Comparison of ENCODE assay signal across 16 mouse cellular contexts in the genomic region with DNA sequence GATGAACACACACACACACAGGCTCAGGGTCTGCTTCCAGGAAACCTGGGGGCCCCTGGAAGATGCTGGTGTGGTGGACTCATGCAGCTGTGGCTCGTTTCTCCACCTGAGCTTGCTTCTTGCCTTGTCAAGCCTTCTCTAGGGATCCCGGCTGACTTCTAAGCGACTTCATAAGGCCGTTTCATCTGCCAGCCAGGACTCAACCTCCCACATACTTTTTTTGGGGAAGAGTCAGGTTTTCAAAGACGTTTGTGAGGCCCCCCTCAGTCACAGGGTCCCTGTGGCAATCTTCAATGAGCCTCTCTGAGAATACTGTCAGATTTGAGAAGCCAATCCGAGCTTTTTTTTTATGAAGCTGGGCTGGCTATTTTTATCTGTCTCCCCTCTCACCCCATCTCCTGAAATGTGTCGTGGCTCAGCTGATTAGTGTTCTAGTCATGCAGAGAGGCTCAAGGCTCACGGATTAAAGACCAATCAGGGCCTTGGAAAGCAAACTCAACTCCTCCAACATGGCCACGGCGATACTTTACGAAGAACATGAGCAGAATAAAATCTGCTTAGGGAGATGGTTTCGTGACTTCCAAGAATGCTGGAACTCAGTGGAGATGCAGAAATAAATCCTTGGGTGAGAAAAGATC. TPM values are rescaled to one million over a fixed set of nuclear protein-coding genes. Genes with fewer than 3 reads are reported as not detected.
DNase-seq lines count a peak whose midpoint lies in the region; ATAC-seq lines count a peak whose summit lies in the region.
"Had no signal": no experiment of that assay in that cellular context is flagged by ENCODE, and none has a peak within 500 bp of the region (broad histone marks: within the 10 kb centered on the region; RNA-seq: fewer than 3 reads in every experiment).

No protein-coding gene starts in this region.

- no peak for ATAC-seq in forebrain, embryonic 14.5 days
- ATAC-seq in forebrain, embryonic 16.5 days = no peak
- ATAC-seq in heart, embryonic 16.5 days (replicated peaks; ENCODE audit: extremely low read depth, insufficient read depth, low FRiP score) = no peak
- ATAC-seq in heart, embryonic 11.5 days (replicated peaks; ENCODE audit: insufficient number of reproducible peaks, low FRiP score, low TSS enrichment) = no peak
- no peak for ATAC-seq in limb, embryonic 13.5 days (ENCODE audit: low FRiP score, low read depth)

- H3K4me3 ChIP-seq in forebrain, embryonic 14.5 days (ENCODE audit: low read depth, low read length) = no peak overlapping the region
- H3K4me3 ChIP-seq in forebrain, embryonic 16.5 days (replicated peaks; ENCODE audit: low read length) = no peak overlapping the region
- no peak overlapping the region for H3K4me3 ChIP-seq in heart, embryonic 16.5 days (ENCODE audit: low read length)
- H3K4me3 ChIP-seq in heart, embryonic 11.5 days (ENCODE audit: low read depth, low read length) = no peak overlapping the region
- no peak overlapping the region for H3K4me3 ChIP-seq in limb, embryonic 13.5 days
- H3K4me3 ChIP-seq: embryonic facial prominence, embryonic 12.5 days; liver, embryonic 15.5 days; megakaryocyte, embryonic 14.5 days had no signal

- no peaks in the 10 kb centered on the region for H3K9me3 ChIP-seq in forebrain, embryonic 14.5 days (replicated peaks; ENCODE audit: control insufficient read depth, low read length)
- H3K9me3 ChIP-seq in forebrain, embryonic 16.5 days (ENCODE audit: control insufficient read depth, low read length) = no peaks in the 10 kb centered on the region
- H3K9me3 ChIP-seq in heart, embryonic 16.5 days (replicated peaks; ENCODE audit: control insufficient read depth, low read length) = no peaks in the 10 kb centered on the region
- H3K9me3 ChIP-seq in heart, embryonic 11.5 days (replicated peaks; ENCODE audit: control insufficient read depth, low read length) = no peaks in the 10 kb centered on the region
- no peaks in the 10 kb centered on the region for H3K9me3 ChIP-seq in limb, embryonic 13.5 days
- H3K9me3 ChIP-seq: liver, embryonic 15.5 days had no signal

- H3K9ac ChIP-seq in forebrain, embryonic 14.5 days (ENCODE audit: low read length) = no peak overlapping the region
- H3K9ac ChIP-seq in forebrain, embryonic 16.5 days (replicated peaks; ENCODE audit: low read depth, low read length) = no peak overlapping the region
- H3K9ac ChIP-seq in heart, embryonic 16.5 days (ENCODE audit: low read length) = no peak overlapping the region
- H3K9ac ChIP-seq in heart, embryonic 11.5 days (ENCODE audit: low read depth, low read length) = no peak overlapping the region
- H3K9ac ChIP-seq in limb, embryonic 13.5 days = 0 out of 2 replicates have a peak overlapping the region, but pooled peaks have one; percentile 14
- H3K9ac ChIP-seq: embryonic facial prominence, embryonic 12.5 days; liver, embryonic 15.5 days had no signal

- 63% methylated on average over 12 of the region's 12 CpGs for WGBS in forebrain, embryonic 14.5 days
- 50% methylated on average over 12 of the region's 12 CpGs for WGBS in forebrain, embryonic 16.5 days
- WGBS in heart, embryonic 16.5 days = 42% methylated on average over 12 of the region's 12 CpGs
- 58% methylated on average over 12 of the region's 12 CpGs for WGBS in heart, embryonic 11.5 days (ENCODE audit: insufficient replicate concordance)
- WGBS in limb, embryonic 13.5 days = 60% methylated on average over 12 of the region's 12 CpGs

- no peak overlapping the region for H3K4me2 ChIP-seq in forebrain, embryonic 14.5 days (ENCODE audit: low read length)
- H3K4me2 ChIP-seq in forebrain, embryonic 16.5 days (ENCODE audit: low read length) = no peak overlapping the region
- H3K4me2 ChIP-seq in heart, embryonic 16.5 days (ENCODE audit: low read depth, low read length) = peak overlapping the region; percentile 1; the same call in 1 of the 2 replicates
- no peak overlapping the region for H3K4me2 ChIP-seq in heart, embryonic 11.5 days
- H3K4me2 ChIP-seq in limb, embryonic 13.5 days (replicated peaks) = no peak overlapping the region
- H3K4me2 ChIP-seq: embryonic facial prominence, embryonic 12.5 days; liver, embryonic 15.5 days had no signal

- H3K27me3 ChIP-seq in forebrain, embryonic 14.5 days (replicated peaks; ENCODE audit: control insufficient read depth, insufficient read depth, low read length) = no peaks in the 10 kb centered on the region
- H3K27me3 ChIP-seq in forebrain, embryonic 16.5 days (replicated peaks; ENCODE audit: control insufficient read depth, insufficient read depth, low read length) = no peaks in the 10 kb centered on the region
- no peaks in the 10 kb centered on the region for H3K27me3 ChIP-seq in heart, embryonic 16.5 days (ENCODE audit: control insufficient read depth, insufficient read depth, low read length)
- no peaks in the 10 kb centered on the region for H3K27me3 ChIP-seq in heart, embryonic 11.5 days (ENCODE audit: control insufficient read depth, insufficient read depth, low read length)
- H3K27me3 ChIP-seq in limb, embryonic 13.5 days = no peaks in the 10 kb centered on the region
- H3K27me3 ChIP-seq: embryonic facial prominence, embryonic 12.5 days; liver, embryonic 15.5 days; megakaryocyte, embryonic 14.5 days had no signal

- no peak overlapping the region for H3K27ac ChIP-seq in forebrain, embryonic 14.5 days (ENCODE audit: low read depth, low read length)
- no peak overlapping the region for H3K27ac ChIP-seq in forebrain, embryonic 16.5 days (ENCODE audit: low read length)
- H3K27ac ChIP-seq in heart, embryonic 16.5 days (ENCODE audit: low read length) = peak overlapping the region; percentile 62
- H3K27ac ChIP-seq in heart, embryonic 11.5 days (ENCODE audit: low read depth, low read length) = no peak overlapping the region
- H3K27ac ChIP-seq in limb, embryonic 13.5 days = peak overlapping the region; percentile 63; the same call in 1 of the 2 replicates
- H3K27ac ChIP-seq: embryonic facial prominence, embryonic 12.5 days; liver, embryonic 15.5 days had no signal

- peaks cover 11% of the 10 kb centered on the region; the same call in 1 of the 2 replicates for H3K36me3 ChIP-seq in forebrain, embryonic 14.5 days (ENCODE audit: control insufficient read depth, insufficient read depth, low read length)
- H3K36me3 ChIP-seq in forebrain, embryonic 16.5 days (ENCODE audit: control insufficient read depth, insufficient read depth) = 0 out of 2 replicates have a peak, but pooled peaks cover under 1% of the 10 kb centered on the region
- no peaks in the 10 kb centered on the region for H3K36me3 ChIP-seq in heart, embryonic 16.5 days (ENCODE audit: control insufficient read depth, insufficient read depth)
- H3K36me3 ChIP-seq in heart, embryonic 11.5 days (ENCODE audit: control insufficient read depth, insufficient read depth, low read length) = no peaks in the 10 kb centered on the region
- H3K36me3 ChIP-seq in limb, embryonic 13.5 days = peaks cover 28% of the 10 kb centered on the region

- DNase-seq in forebrain, embryonic 14.5 days (ENCODE audit: low spot score) = peak; percentile 11
- peak; percentile 63 for DNase-seq in brain, adult 2 months (ENCODE audit: low read depth, low spot score)
- no peak for DNase-seq in testis, postnatal 14 days (ENCODE audit: low spot score)
- DNase-seq in MN1 (ENCODE audit: low spot score) = no peak
- DNase-seq: cerebellum, adult 18-20 months; gastrocnemius, postnatal 10 days; kidney, adult 2 months; layer of hippocampus, postnatal 36 days; thymus, adult 18-20 months had no signal

- no peaks in the 10 kb centered on the region for H3K4me1 ChIP-seq in forebrain, embryonic 14.5 days (ENCODE audit: control insufficient read depth, insufficient read depth, low read length)
- 0 out of 2 replicates have a peak, but pooled peaks cover 3% of the 10 kb centered on the region for H3K4me1 ChIP-seq in forebrain, embryonic 16.5 days (replicated peaks; ENCODE audit: control insufficient read depth, insufficient read depth, low read length)
- H3K4me1 ChIP-seq in heart, embryonic 16.5 days (ENCODE audit: control insufficient read depth, insufficient read depth, low read length) = peaks cover 24% of the 10 kb centered on the region
- peaks cover 18% of the 10 kb centered on the region for H3K4me1 ChIP-seq in heart, embryonic 11.5 days (ENCODE audit: control insufficient read depth, insufficient read depth, low read length)
- H3K4me1 ChIP-seq in limb, embryonic 13.5 days = peaks cover 14% of the 10 kb centered on the region
- H3K4me1 ChIP-seq: megakaryocyte, embryonic 14.5 days had no signal

RNA-seq across cellular contexts. Expression of gene Nol11, which starts 33.5 kb away (rescaled TPM):
- 50.5 and 54.0 TPM in 2 replicates for polyA plus RNA-seq in forebrain, embryonic 14.5 days (2014; fragmentation: Nextera tagmentation; extraction: Ambion mirVana)
- 53.7 and 55.4 TPM in 2 replicates for polyA plus RNA-seq in forebrain, embryonic 16.5 days (2015; fragmentation: Nextera tagmentation; extraction: Ambion mirVana)
- 43.6 and 49.8 TPM in 2 replicates for polyA plus RNA-seq in heart, embryonic 16.5 days (2015; fragmentation: Nextera tagmentation; extraction: Ambion mirVana)
- 48.8 and 50.0 TPM in 2 replicates for polyA plus RNA-seq in heart, embryonic 11.5 days (2014; fragmentation: Nextera tagmentation; extraction: Ambion mirVana)
- polyA plus RNA-seq in limb, embryonic 13.5 days (2015; fragmentation: Nextera tagmentation; extraction: Ambion mirVana) = 64.1 and 65.9 TPM in 2 replicates

Comparison
In these comparisons a context has a peak if more than half of its experiments do, and no peak if none do; other contexts are left out.
1. H3K27ac ChIP-seq: peak in heart, embryonic 16.5 days (single experiment) and limb, embryonic 13.5 days (single experiment); none in forebrain, embryonic 14.5 days (single experiment), forebrain, embryonic 16.5 days (single experiment) and heart, embryonic 11.5 days (single experiment).
2. DNase-seq: peak in forebrain, embryonic 14.5 days (single experiment) and brain, adult 2 months (single experiment); none in testis, postnatal 14 days (single experiment) and MN1 (single experiment).